Mouse (Mus musculus) adrenal gland, postnatal 4 days (tissue): ENCODE data around the gene Rfx3. TPM values are rescaled to one million over a fixed set of nuclear protein-coding genes. Genes with fewer than 3 reads are reported as not detected.

Experiments used
- DNase-seq, 2 experiments: peaks; one replicate each; pipeline ENCODE4 v3.0.0; 2021 to 2022; ENCODE audit warnings: low spot score in 2 of 2, mixed read lengths in 2 of 2
- long read RNA-seq, 2 experiments: library from polyadenylated mRNA; stranded (forward); transcript quantifications; one replicate each; pipeline ENCODE4 v2.0.0; 2021
- total RNA-seq, 2 experiments: library from RNA; stranded (reverse); gene quantifications; 2 replicates each; pipeline ENCODE4 v1.2.3; 2021

Rfx3 gene
- total RNA-seq: 10 to 100 TPM; 15.1 TPM
- long read RNA-seq, experiment 1: 0 reads
- long read RNA-seq, experiment 2: 0 reads

DNA sequence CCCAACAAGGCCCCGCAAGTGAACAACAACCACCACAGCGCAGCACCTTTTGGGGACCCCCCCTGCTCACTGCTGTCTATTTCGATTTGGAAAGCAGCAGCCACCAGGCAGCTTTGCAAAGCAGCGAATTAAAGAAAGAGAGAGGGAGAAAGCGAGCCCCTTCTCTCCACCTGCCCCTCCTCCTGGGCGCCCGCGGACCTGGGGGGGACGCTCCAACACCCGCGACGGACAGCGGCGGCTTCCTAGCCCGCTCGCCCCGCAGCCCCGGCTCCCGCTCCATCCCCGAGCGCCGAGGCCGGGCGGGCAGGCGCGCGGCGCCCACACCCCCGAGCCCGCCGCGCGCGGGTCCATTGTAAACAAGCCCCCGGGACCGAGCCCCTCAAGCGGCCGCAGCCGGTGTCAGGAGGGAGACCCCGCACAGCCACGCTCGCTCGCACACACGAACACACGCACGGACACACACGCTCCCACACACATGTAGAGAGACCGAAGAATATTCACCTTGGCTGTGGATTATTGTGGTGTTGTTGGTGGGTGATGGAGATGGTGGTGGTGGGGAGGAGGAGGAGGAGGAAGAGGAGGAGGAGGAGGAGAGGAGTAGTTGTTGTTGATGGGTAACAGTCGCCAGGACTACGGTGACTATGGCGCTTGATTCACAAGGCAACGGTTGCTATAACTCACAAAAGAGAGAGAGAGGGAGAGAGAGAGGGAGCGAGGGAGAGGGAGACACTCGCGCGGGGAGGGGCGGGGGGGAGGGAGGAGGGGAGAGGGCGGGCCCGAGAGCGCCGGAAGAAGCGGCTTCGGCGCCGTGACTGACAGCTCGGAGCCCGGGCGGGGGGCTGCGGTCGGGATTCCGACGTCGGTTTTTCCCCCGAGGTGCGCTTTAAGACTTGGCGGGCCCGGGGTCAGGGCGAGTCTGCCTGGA is at the start of gene Rfx3:
Gene Rfx3 (minus strand): TSS at position 696 of the 925 bp plus-strand sequence.
- peak; percentile 10 to 13 for DNase-seq

DNA sequence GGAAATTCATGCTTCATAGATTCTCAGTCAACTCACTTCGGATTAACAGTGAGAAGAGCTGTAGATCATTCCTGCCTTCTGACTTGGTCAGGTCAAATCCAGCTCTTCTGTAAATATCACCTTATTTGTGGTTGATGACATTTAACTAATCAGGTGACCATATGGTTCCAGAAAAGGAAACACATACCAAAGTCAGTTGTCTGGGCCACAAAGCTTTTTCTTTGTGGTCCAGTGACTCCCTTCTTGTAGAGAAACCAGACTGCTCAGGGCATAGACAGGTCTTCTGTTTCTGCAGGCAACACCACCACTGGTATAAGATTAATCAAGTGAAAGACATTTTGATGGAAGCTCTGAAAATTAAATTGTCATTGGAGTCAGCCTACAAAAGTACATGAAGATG is 41.1 kb upstream of the Rfx3 start:
- no peak for DNase-seq

DNA sequence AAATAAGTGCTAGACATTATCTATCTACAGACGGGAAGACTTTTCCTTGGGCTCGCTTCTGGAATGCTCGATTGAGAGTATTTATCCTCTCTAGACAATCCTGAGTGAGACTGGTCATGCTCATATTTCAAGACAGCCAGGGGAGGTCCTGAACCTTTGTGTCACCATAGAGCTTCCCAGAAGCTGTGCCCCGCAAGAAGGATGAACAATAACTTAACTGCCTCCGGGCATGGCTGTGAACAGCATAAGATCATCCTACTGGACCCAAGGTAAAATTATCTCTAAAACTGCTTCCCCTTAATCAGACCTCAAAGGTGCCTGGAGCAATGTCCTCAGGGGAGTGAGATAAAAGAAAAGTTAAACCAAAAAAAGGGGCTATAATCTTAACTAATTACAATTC is 40.6 kb upstream of the Rfx3 start:
- DNase-seq: no peak

DNA sequence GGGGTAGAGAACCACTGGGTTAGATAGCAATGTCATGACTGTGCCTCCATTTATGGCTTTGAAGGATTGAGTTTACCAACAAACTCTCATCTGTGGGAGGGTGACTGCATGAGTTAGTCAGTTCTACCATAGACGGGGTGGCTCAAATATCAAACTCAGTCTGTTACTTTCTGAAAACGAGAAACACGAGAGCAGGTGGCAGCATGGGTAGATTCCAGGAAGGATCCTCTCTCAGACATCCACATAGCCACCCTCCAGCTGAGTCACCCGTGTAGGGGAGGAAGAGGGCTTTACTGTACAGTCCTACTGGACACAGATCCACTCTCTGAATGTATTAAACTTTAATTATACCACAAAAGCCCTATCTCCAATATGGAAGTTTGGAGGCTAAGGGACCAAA is 38.3 kb upstream of the Rfx3 start:
- no peak for DNase-seq

DNA sequence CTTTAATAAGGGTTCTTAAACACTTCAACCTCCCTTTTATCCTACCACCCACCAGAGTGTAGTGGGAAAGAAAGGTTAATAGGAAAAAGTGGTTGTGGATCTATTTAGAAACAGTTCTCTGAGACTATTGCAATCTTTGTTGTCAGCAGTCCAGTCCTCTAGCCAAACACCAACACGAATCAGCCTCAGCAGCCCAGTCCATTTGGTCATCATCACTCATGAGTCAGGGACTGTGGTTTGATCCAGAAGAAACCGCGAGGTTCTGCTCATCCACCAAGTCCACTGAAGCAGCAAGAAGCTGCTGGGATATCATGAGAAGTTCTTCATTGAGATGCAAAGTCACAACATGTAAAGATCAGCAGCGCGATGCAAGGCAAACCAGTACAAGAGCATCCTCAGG is 35.8 kb upstream of the Rfx3 start:
- DNase-seq: no peak

DNA sequence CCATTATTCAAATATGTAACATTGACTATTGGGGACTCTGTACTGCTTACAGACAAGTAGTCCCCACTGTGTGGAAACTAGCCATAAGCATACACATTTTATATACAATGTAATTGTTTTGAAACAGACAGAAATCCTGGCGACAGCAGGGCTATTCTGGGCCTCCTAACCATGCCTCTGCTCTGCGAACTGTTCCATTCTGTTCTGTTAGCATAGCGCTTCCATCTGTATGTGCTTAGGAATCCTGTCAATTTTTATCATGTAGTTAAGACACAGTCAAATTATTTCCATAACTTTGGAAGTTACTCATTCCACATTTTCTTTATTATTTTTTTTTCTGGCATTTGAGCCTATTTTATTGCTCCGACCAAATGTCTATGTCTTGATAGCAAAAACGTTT is 34.0 kb upstream of the Rfx3 start:
- no peak for DNase-seq

DNA sequence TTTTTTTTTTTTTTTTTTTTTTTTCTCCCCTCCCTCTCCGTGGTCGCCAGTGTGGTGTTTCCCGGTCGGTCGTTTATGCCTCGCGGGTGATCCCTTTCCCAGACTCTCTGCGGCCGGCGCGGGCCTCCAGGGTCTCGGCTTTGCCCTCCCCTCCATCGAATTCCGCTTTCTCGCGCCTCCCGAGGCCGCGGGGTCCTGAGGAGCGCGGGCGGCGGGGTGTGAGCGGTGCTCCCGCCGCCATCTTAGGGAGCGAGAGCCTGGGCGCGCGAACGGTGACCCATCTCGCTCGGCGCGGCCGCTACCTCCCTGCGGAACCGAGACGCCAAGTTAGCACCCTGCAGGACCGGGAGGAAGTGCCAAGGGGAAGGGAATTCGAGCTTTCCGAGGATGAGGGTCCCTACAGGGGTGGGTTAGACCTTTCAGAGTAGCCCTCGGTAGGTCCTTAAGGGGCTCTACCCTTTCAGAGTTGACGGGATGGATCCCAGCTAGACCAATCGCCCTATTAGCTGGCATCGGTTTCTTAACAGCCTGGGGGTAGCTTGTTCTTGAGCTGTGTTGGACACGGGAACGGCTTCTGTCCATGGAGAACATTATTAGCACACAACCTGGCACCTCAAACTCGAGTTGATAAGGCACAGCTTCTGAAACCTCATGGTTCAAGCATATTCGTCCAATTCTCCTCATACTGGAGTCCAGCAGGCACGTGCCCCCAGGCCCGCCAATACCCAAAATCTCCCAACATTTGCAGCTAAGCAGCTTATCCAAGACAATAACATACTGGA is 943 bp upstream of the Rfx3 start:
- peak; percentile 46 to 60 for DNase-seq

DNA sequence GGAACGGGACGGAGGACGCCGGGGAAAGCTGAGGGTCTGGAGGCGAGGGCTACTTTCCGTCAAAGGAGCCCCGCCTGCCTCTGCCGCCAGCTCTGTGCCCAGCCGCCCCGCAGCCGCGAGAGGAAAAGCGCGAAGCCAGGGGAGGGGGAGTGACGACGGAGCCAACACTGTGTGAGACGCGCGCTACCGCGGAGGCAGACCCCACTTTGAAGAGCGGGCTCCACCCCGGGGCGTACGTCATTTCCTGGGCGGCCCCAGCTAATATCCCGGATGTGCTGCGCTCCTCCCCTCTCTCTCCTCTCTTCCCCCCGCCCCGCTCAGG is 391 bp upstream of the Rfx3 start:
- peak; percentile 79 to 83 for DNase-seq

DNA sequence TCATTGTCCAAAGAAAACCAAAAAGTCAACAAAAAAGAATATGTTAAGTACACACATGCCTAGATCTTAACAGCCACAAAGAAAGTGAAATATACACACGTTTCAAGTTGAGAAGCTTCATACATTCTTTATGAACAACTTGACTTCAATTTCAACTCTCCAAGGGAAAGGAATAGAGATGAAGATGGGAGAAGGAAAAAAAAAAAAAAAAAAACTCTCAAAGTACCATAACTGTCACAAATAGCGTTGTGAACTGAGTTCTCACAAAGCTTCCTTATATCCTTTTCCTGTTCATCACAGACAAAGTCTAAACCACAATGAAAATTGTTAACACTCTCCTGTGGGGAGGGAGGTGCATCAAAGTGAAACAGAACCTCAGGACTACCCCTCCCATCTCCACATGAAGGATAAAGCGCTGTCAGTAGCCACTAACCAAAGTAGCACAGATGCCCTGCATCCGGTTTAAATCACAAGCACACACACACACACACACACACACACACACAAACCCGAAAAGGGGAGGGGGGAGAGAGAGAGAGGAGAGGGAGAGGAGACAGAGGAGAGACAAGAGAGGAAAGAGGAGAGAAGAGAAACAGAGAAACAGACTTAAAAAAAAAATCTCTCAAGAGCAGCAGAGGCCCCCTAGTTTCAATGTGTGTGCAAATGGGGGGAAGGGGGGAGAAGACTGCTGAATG is 1.2 kb downstream of the Rfx3 start:
- no peak for DNase-seq

DNA sequence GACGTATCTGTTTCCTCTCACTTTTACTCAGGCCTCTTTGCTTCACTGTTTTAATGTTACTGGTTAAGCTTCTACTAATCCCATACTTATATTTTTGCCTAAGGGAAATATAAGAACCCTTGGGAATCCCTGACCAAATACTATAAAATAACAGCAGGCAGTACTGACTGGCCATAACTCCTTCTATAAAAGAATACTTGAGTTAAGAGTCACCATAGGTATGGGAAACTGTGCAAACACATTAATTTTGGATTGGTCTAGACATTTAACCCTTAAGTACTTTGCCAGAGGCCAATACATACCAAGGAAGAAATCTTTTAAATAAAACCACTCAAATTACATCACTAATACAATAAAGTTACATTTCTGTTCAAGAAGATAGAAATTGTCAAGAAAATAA is 6.8 kb downstream of the Rfx3 start:
- no peak for DNase-seq

DNA sequence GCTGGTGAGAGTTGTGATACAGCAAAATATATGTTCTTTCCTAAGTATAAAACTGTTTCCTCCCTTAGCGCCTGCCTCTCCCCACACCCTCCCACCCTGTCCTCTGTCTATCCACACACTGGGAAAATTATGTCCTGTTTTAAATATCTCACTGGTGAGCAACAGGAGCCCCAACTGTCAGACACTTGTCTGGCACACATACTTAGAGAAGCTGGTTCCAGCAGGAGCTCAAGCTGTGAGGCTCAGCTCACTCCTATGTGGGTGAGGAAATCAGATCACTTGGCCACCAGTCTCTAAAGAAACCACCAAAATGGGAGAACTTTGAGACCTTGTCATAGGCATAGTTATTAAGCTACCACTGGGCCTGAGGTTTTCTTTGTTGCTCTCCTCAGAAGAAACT is 7.5 kb downstream of the Rfx3 start:
- DNase-seq: no peak

DNA sequence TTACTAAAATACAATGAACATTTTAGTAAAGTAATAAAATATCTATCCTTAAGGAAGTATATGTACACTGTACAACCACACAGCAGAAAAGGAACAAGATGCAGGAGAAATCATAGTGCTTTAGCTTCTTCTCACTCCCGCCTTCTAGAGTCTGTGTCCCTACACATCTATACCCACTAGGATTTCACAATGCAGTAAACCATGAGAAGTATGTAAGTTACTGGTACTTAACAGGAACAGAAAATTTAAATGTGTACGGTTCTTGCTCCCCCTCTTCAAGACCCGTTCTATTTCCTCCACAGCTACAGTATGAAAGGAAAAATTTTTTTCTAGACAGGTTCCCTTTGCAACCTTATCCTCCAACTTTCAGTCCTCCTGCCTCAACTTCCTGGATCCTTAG is 8.3 kb downstream of the Rfx3 start:
- DNase-seq: no peak

DNA sequence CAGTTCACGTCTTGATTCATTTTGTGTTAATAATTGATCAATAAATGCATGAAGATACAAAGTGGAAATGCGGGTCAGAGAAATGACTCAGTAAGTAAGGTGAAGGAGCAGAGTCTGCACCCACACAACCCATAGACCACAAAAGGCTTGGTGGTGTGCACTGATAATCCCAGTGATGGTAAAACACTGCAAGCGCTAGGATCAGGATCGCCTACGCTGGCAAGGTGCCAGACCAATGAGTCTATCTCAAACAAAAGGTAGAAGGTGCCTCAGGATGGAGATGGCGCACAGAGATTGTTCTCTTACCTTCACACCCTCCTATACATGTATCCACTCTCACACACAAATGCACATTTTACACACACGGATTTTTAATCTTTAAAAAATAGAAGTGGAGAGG is 18.2 kb downstream of the Rfx3 start:
- DNase-seq: no peak

DNA sequence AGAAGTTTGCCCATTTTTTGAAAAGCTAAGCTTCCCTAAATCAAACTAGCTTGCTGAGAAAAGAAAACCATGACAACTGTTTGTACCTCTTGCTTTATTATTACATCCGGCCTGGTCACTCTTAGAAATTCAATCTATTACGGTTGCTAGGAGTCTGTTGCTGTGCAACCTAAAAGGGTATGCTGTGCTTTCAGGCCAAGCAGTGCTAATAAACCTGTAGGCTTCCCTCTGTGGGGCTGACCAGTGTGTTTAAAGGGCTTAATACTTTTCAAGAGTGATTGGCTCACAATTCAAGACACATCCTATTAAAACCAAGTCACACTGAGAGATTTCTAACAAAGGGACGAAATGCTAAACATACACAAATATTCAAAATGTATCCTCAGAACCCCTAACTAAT is 22.2 kb downstream of the Rfx3 start:
- DNase-seq: no peak

DNA sequence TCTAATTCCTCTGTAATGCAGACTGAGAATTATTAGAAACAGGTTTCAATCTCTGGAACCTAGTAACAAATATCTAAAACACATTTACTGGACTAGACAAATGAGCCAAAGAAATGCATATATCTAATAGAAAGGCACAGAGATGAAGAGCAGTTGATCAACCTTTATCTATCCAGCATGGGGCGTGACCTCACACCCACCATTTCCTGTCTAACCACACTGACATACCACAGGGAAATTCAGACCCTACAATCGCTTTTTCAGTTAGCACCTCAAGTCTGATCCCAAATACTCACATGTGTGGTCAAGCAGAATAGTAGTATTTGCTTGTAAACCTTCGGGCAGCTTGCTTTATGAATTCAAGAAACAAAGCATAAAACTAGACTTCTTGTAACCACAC is 43.4 kb downstream of the Rfx3 start:
- DNase-seq: no peak

DNA sequence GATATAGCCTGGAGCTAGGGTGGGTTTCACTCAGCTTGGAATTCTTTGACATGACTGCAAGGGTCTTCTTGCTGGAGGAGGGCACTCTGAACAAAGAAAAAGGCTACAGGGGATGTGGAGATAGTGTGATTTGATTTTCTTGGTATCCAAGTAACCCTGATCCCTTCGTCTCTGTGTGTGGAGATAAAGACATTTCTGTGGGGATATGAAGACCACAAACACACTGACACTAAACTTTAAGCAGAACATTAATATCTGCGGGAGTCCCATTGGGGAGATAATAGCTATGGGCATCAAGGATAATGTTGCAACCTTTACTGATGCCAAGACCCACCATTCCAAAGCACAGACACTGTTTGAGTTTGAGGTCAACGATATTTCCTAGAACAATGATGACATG is 49.7 kb downstream of the Rfx3 start:
- no peak for DNase-seq

DNA sequence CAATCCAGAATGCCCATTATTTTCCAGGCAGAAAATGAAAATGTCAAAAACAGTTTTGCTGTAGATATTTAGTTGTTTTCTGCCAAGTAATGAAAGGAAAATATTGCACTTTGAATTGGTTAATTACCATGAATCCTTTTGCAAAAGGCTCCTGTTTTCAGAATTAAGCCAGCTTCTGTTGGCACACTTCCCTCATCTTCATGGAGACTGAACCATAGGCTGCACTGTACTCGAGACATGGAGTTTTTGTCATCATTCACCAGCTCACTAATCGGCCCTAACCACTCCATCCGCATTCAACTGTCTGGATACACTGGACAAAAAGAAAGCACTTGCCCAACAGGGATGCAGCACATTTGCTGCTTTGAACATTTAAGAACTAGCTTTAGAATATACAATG is 75.5 kb downstream of the Rfx3 start:
- DNase-seq: no peak

DNA sequence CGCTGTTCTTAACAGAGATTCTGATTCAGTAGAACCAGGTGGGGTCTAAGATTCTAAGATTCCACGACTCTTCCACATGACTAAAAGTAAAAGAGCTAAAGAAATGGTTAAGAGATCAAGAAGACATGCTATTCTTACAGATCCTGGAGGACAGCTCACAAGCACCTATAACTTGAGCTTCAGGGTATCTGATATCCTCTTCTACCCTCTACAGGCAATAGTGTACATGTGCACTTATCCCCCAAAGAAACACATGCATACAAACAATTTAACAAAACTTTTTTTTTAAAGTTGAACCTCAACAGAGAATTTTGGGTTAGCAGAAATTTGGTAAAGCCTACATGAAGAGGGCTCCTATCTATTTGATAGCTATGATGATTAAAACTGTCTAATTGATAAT is 79.8 kb downstream of the Rfx3 start:
- DNase-seq: no peak

DNA sequence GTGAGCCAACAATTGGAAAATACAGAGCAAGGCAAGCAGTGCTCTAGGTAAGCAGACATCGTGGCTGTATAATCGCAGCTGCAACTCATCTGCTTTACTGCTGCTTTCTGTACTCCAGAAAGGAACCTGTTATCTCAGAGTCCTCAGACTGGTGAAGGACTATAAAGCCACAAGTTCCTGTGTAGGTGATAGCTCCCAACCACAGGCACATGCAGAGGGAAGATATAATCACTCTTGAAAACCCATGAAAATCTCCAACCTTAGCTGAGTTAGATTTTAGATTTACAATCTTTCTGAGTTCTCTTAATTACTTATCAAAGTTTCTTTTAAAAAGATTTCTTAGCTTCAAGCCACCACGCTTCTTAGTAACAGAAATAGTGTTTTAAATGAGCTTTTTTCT is 84.6 kb downstream of the Rfx3 start:
- no peak for DNase-seq

DNA sequence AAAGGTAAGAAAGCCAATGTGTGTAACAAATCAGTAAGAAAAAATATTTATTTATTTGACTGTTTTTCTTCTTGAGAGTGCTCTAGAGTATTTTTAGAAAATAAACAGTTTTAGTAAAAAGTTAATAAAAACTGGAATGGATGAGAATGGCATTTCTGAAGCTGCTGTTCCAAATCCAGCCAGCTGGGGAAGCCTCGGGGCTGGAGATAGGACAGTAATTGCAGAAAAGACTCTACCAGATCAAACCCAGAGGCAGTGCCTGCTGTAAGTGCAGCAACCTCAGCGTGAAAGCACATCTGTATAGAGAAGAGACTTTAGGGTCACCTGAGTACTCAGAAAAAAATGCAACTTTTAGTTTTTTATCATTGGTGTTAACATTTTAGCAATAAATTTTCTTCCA is 91.9 kb downstream of the Rfx3 start:
- DNase-seq: no peak

DNA sequence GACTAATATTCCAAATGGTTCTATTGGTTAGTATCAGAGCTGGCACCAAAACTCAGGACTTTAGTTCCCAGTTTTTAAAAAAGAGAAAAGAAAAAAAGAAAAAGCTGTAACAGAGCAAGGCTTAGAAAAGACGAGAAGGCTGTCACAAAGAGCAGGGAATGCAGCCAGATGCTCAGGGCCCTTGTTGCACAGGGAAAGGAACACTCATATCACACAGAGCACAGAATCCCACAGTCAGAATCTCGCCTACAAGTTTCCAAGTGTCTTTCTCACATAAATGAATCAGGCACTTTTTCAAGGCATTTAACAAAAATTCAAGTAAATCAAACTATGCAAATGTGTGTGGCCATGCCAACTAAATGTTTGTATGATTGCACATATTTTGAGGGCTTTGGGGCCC is 94.5 kb downstream of the Rfx3 start:
- DNase-seq: no peak

DNA sequence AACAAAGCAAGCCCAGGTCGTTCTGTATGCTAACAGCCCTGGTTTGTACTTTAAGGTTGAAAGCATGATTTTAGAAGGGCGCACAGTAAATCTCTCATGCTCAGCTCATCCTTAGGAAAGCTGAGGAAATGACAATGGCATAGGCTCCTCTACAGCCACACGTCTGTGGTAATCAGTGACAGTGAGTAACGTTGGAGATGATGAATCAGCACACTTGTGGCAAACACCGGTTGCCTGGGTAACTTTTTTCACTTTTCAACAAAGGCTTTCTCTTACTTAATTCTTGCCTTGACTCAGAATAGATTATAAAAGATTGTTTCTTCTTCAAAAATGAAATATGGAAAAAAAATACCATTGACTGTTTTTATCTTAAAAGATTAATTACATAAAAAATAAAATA is 104.0 kb downstream of the Rfx3 start:
- no peak for DNase-seq
